Mouse (Mus musculus) gastrocnemius, adult 8-10 months (tissue): Measurements from ENCODE around the gene Dll4. TPM values are rescaled to one million over a fixed set of nuclear protein-coding genes. Genes with fewer than 3 reads are reported as not detected.

ENCODE experiments used
- DNase-seq, 2 experiments: peaks; one replicate each; pipeline ENCODE4 v3.0.0; 2022; ENCODE audit warnings: low spot score in 2 of 2
- total RNA-seq, 4 experiments: library from RNA; stranded (reverse); gene quantifications; 2 replicates each; pipeline ENCODE4 v1.2.4; 2022

The Dll4 gene
- total RNA-seq, 4 experiments from 2014 or later: 3.3 to 5.8 (median 3.9) TPM

- no peak for DNase-seq
Measured at GRCm38 (mm10) chr2:119334964-119335525, 9.5 kb downstream of the Dll4 start.

GRCm38 (mm10) chr2:119335535-119335934 is 10.0 kb downstream of the Dll4 start:
- no peak for DNase-seq

- no peak for DNase-seq
Measured at GRCm38 (mm10) chr2:119336002-119336401, 10.4 kb downstream of the Dll4 start.

GRCm38 (mm10) chr2:119336470-119336869 is 10.9 kb downstream of the Dll4 start:
- DNase-seq: no peak

GRCm38 (mm10) chr2:119337425-119338265 is 12.1 kb downstream of the Dll4 start:
- peak; percentile 80 to 86 for DNase-seq

- DNase-seq: no peak
Measured at GRCm38 (mm10) chr2:119344537-119345138, 19.1 kb downstream of the Dll4 start.

- DNase-seq: peak; percentile 90 to 95
Measured at GRCm38 (mm10) chr2:119350555-119351486, 25.2 kb downstream of the Dll4 start, which contains the start of gene Chac1. Gene Chac1, plus strand, starts transcription at chr2:119351229.

GRCm38 (mm10) chr2:119353707-119354106 is 28.1 kb downstream of the Dll4 start:
- no peak for DNase-seq

- DNase-seq: peak; percentile 87 to 92
Measured at GRCm38 (mm10) chr2:119355089-119355488, 29.5 kb downstream of the Dll4 start.

GRCm38 (mm10) chr2:119355651-119356050 is 30.1 kb downstream of the Dll4 start:
- peak; percentile 85 to 92 for DNase-seq

GRCm38 (mm10) chr2:119356310-119356709 is 30.7 kb downstream of the Dll4 start:
- DNase-seq: no peak

GRCm38 (mm10) chr2:119356805-119357204 is 31.2 kb downstream of the Dll4 start:
- no peak for DNase-seq

- DNase-seq: no peak
Measured at GRCm38 (mm10) chr2:119358249-119358648, 32.7 kb downstream of the Dll4 start.

GRCm38 (mm10) chr2:119359721-119360291 is 34.2 kb downstream of the Dll4 start:
- DNase-seq: no peak

GRCm38 (mm10) chr2:119364969-119365368 is 39.4 kb downstream of the Dll4 start:
- DNase-seq: peak; percentile 37 to 63

GRCm38 (mm10) chr2:119367346-119367745 is 41.8 kb downstream of the Dll4 start:
- DNase-seq: no peak

- no peak for DNase-seq
Measured at GRCm38 (mm10) chr2:119370116-119370515, 44.5 kb downstream of the Dll4 start.

- DNase-seq: no peak
Measured at GRCm38 (mm10) chr2:119377286-119377685, 51.7 kb downstream of the Dll4 start.

GRCm38 (mm10) chr2:119377826-119378225 is 52.2 kb downstream of the Dll4 start:
- DNase-seq: no peak

- DNase-seq: no peak
Measured at GRCm38 (mm10) chr2:119379455-119379854, 53.9 kb downstream of the Dll4 start.
